Mouse (Mus musculus): ENCODE data around the gene Atg2a. TPM values are rescaled to one million over a fixed set of nuclear protein-coding genes. Genes with fewer than 3 reads are reported as not detected.

Atg2a gene
- polyA plus RNA-seq, 1 experiment from 2014 or later, result 11.7 TPM

GRCm38 (mm10) chr19:6242281-6242680, 813 bp downstream of the Atg2a start:
- Histone ChIP-seq H3K9ac (ENCODE audit: low read depth, low read length) (peak overlapping the region; percentile 95), H3K4me1 (ENCODE audit: control insufficient read depth, insufficient read depth, low read depth, low read length) (peaks cover 12% of the 10 kb centered on the region), H3K4me2 (ENCODE audit: low read length) (peak overlapping the region; percentile 65), H3K27ac (ENCODE audit: low read depth, low read length) (peak overlapping the region; percentile 73; the same call in 1 of the 2 replicates), H3K9me3 (ENCODE audit: control insufficient read depth, low read length) (no peaks in the 10 kb centered on the region), H3K36me3 (ENCODE audit: control insufficient read depth, insufficient read depth, low read length) (peaks cover 14% of the 10 kb centered on the region), H3K27me3 (replicated peaks; ENCODE audit: control insufficient read depth, insufficient read depth, low read length) (no peaks in the 10 kb centered on the region), H3K4me3 (ENCODE audit: low read length) (peak overlapping the region; percentile 94)
- WGBS, result 4% methylated on average over 4 of the region's 4 CpGs
- no peak for ATAC-seq

DNA sequence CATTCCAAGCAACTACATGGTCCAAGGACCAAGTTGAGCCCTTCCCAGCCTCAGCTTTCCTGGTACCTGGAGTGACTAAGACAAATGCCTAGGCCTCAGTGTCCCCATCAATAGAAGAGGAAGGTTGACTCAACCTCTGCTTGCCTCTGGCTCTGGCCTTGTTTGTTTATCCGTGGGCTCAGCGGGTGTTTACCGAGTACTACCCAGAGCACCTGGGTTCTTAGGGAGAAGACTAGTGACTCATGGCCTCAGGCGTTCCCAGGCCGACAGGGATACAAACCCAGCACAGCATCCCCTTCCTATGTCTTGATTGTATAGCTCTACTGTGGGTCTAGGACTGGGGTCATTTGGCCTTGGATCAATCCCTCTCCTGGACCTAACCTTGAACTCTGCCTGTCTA, 1.8 kb downstream of the Atg2a start:
- H3K4me1 ChIP-seq (ENCODE audit: control insufficient read depth, insufficient read depth, low read depth, low read length), result peaks cover 12% of the 10 kb centered on the region
- no peak overlapping the region for H3K4me2 ChIP-seq (ENCODE audit: low read length)
- peaks cover 23% of the 10 kb centered on the region for H3K36me3 ChIP-seq (ENCODE audit: control insufficient read depth, insufficient read depth, low read length)
- no peak for ATAC-seq
- H3K27me3 ChIP-seq (replicated peaks; ENCODE audit: control insufficient read depth, insufficient read depth, low read length), result no peaks in the 10 kb centered on the region
- no peak overlapping the region for H3K4me3 ChIP-seq (ENCODE audit: low read length)
- no peaks in the 10 kb centered on the region for H3K9me3 ChIP-seq (ENCODE audit: control insufficient read depth, low read length)
- 82% methylated on average over 5 of the region's 5 CpGs for WGBS
- H3K27ac ChIP-seq (ENCODE audit: low read depth, low read length), result no peak overlapping the region
- H3K9ac ChIP-seq (ENCODE audit: low read depth, low read length), result no peak overlapping the region

- Histone ChIP-seq H3K27me3 (replicated peaks; ENCODE audit: control insufficient read depth, insufficient read depth, low read length) (no peaks in the 10 kb centered on the region), H3K27ac (ENCODE audit: low read depth, low read length) (no peak overlapping the region), H3K36me3 (ENCODE audit: control insufficient read depth, insufficient read depth, low read length) (peaks cover 34% of the 10 kb centered on the region), H3K4me2 (ENCODE audit: low read length) (no peak overlapping the region), H3K4me1 (ENCODE audit: control insufficient read depth, insufficient read depth, low read depth, low read length) (peaks cover 12% of the 10 kb centered on the region), H3K4me3 (ENCODE audit: low read length) (no peak overlapping the region), H3K9ac (ENCODE audit: low read depth, low read length) (no peak overlapping the region), H3K9me3 (ENCODE audit: control insufficient read depth, low read length) (no peaks in the 10 kb centered on the region)
- no peak for ATAC-seq
- 49% methylated on average over 1 of the region's 1 CpGs for WGBS
These were observed 4.3 kb downstream of the Atg2a start for GRCm38 (mm10) chr19:6245806-6246205.

DNA sequence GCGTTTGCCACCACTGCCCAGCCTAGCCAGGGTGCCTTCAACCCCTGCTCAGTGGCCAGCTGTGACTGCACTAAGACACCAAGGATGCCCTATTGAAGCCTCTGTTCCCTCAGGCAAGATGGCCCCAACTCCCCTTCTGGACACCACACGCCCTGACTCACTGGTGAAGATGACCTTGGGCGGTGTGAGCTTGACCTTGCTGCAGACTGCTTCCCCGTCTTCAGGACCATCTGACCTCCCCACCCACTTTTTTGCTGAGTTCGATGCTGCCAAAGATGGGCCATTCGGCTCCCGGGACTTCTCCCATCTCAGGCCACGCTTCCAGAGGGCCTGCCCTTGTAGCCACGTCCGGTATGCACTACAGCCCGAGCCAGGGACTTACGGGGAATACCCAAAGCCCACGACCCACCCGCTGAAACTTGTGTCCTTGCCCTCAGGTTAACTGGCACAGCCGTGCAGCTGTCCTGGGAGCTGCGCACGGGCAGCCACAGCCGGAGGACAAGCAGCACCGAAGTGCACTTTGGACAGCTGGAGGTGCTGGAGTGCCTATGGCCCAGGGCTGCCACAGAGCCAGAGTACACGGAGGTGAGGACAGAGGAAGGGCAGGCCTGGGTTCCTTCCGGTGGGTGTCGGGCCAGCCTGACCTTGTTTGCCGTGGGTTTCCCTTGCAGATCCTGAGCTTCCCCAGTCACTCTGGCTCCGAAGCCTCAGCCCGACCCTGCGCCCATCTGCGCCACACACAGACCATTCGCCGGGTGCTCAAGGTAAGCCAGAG, 6.2 kb downstream of the Atg2a start:
- H3K9ac ChIP-seq (ENCODE audit: low read depth, low read length), result no peak overlapping the region
- H3K27ac ChIP-seq (ENCODE audit: low read depth, low read length), result no peak overlapping the region
- H3K4me3 ChIP-seq (ENCODE audit: low read length), result no peak overlapping the region
- no peak overlapping the region for H3K4me2 ChIP-seq (ENCODE audit: low read length)
- H3K27me3 ChIP-seq (replicated peaks; ENCODE audit: control insufficient read depth, insufficient read depth, low read length), result no peaks in the 10 kb centered on the region
- H3K9me3 ChIP-seq (ENCODE audit: control insufficient read depth, low read length), result no peaks in the 10 kb centered on the region
- peaks cover 46% of the 10 kb centered on the region for H3K36me3 ChIP-seq (ENCODE audit: control insufficient read depth, insufficient read depth, low read length)
- WGBS, result 94% methylated on average over 29 of the region's 29 CpGs
- ATAC-seq, result no peak
- peaks cover 5% of the 10 kb centered on the region for H3K4me1 ChIP-seq (ENCODE audit: control insufficient read depth, insufficient read depth, low read depth, low read length)

GRCm38 (mm10) chr19:6253021-6253420, 11.6 kb downstream of the Atg2a start:
- H3K4me1 ChIP-seq (ENCODE audit: control insufficient read depth, insufficient read depth, low read depth, low read length), result no peaks in the 10 kb centered on the region
- no peak overlapping the region for H3K4me3 ChIP-seq (ENCODE audit: low read length)
- H3K9ac ChIP-seq (ENCODE audit: low read depth, low read length), result no peak overlapping the region
- WGBS, result 93% methylated on average over 4 of the region's 4 CpGs
- no peaks in the 10 kb centered on the region for H3K9me3 ChIP-seq (ENCODE audit: control insufficient read depth, low read length)
- ATAC-seq, result no peak
- no peaks in the 10 kb centered on the region for H3K27me3 ChIP-seq (replicated peaks; ENCODE audit: control insufficient read depth, insufficient read depth, low read length)
- no peak overlapping the region for H3K4me2 ChIP-seq (ENCODE audit: low read length)
- peaks cover 53% of the 10 kb centered on the region for H3K36me3 ChIP-seq (ENCODE audit: control insufficient read depth, insufficient read depth, low read length)
- H3K27ac ChIP-seq (ENCODE audit: low read depth, low read length), result no peak overlapping the region

DNA sequence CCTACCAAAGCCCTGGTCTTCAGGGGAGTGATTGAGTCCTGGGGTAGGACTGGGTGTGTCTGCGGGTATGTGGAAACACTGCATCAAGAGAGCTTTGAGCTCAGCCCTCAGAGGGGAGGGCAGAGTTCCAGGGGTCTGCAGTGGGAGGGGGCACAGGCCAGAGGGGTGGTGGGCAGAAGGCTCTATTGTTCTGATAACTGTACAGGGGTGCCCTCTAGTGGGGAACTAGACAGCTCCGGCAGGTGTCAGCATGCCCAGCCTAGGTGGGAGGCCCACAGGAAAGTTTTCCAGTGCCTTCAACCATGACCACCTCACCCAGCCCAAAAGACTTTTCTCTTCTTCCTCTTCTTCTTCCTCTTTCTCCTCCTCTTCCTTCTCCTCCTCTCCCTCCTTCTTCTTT, 19.0 kb downstream of the Atg2a start:
- Histone ChIP-seq H3K27ac (ENCODE audit: low read depth, low read length) (no peak overlapping the region), H3K9me3 (ENCODE audit: control insufficient read depth, low read length) (no peaks in the 10 kb centered on the region), H3K27me3 (replicated peaks; ENCODE audit: control insufficient read depth, insufficient read depth, low read length) (no peaks in the 10 kb centered on the region), H3K4me1 (ENCODE audit: control insufficient read depth, insufficient read depth, low read depth, low read length) (no peaks in the 10 kb centered on the region), H3K9ac (ENCODE audit: low read depth, low read length) (no peak overlapping the region), H3K4me2 (ENCODE audit: low read length) (no peak overlapping the region), H3K36me3 (ENCODE audit: control insufficient read depth, insufficient read depth, low read length) (peaks cover 47% of the 10 kb centered on the region), H3K4me3 (ENCODE audit: low read length) (no peak overlapping the region)
- no peak for ATAC-seq
- 76% methylated on average over 2 of the region's 2 CpGs for WGBS

DNA sequence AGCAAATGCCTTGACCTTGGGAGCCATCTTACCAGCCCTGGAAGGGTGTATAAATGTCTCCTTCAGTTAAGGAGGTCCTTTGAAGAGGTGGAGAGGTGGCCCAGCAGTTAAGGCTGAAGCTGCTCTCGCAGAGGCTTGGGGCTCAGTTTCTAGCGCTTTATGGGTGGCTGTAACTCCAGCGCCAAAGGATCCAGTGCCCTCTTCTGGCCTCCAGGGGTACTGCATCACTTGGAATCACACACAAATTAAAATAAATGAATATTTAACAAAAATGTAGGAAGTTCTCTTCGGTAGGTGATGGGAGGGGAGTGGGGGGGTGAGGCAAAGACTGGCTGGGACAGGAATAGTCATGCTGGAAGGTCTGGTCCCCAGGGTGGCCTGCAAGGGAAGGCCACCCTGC, 19.5 kb downstream of the Atg2a start:
- H3K9ac ChIP-seq (ENCODE audit: low read depth, low read length), result no peak overlapping the region
- H3K27ac ChIP-seq (ENCODE audit: low read depth, low read length), result no peak overlapping the region
- H3K4me1 ChIP-seq (ENCODE audit: control insufficient read depth, insufficient read depth, low read depth, low read length), result no peaks in the 10 kb centered on the region
- H3K9me3 ChIP-seq (ENCODE audit: control insufficient read depth, low read length), result no peaks in the 10 kb centered on the region
- no peak overlapping the region for H3K4me3 ChIP-seq (ENCODE audit: low read length)
- H3K4me2 ChIP-seq (ENCODE audit: low read length), result no peak overlapping the region
- no peaks in the 10 kb centered on the region for H3K27me3 ChIP-seq (replicated peaks; ENCODE audit: control insufficient read depth, insufficient read depth, low read length)
- peaks cover 47% of the 10 kb centered on the region for H3K36me3 ChIP-seq (ENCODE audit: control insufficient read depth, insufficient read depth, low read length)
- WGBS, result 82% methylated on average over 4 of the region's 4 CpGs
- ATAC-seq, result no peak

DNA sequence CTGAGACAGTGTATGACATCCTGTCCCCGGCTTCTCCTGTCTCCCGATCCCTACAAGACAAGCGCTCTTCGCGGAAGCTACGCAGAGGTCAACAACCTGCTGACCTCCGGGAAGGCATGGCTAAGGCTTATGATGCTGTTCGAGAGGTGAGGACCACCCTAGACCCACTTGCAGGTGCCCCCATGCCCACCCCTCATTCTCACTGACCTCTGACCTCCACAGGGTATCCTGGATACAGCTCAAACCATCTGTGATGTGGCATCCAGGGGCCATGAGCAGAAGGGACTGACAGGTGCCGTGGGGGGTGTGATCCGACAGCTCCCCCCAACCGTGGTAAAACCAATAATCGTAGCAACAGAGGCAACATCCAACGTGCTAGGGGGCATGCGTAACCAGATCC, 19.9 kb downstream of the Atg2a start:
- Histone ChIP-seq H3K4me1 (ENCODE audit: control insufficient read depth, insufficient read depth, low read depth, low read length) (no peaks in the 10 kb centered on the region), H3K9me3 (ENCODE audit: control insufficient read depth, low read length) (no peaks in the 10 kb centered on the region), H3K36me3 (ENCODE audit: control insufficient read depth, insufficient read depth, low read length) (peaks cover 44% of the 10 kb centered on the region), H3K27me3 (replicated peaks; ENCODE audit: control insufficient read depth, insufficient read depth, low read length) (no peaks in the 10 kb centered on the region), H3K9ac (ENCODE audit: low read depth, low read length) (no peak overlapping the region), H3K27ac (ENCODE audit: low read depth, low read length) (no peak overlapping the region), H3K4me2 (ENCODE audit: low read length) (no peak overlapping the region), H3K4me3 (ENCODE audit: low read length) (no peak overlapping the region)
- no peak for ATAC-seq
- WGBS, result 94% methylated on average over 14 of the region's 14 CpGs

DNA sequence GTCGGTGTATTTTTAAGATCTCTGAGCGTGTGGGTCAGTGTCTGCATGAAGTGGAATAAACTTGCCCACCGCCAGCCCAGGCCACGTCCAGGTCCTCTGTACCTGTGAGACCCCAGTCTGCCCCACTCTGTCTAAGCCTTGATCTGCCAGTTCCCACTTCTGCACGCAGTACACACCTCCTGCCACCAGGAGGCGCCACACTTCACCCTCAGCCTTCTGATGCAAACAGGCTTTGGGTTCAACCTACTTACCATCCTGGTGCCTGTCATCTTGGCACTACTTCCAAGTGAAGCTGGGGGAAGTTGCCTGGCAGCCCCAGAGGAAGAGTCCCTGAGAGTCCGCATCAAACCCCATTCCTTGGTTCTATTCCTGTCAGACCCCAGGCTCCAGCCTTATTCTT, 20.8 kb downstream of the Atg2a start:
- Histone ChIP-seq H3K4me2 (ENCODE audit: low read length) (no peak overlapping the region), H3K9ac (ENCODE audit: low read depth, low read length) (no peak overlapping the region), H3K4me3 (ENCODE audit: low read length) (no peak overlapping the region), H3K27me3 (replicated peaks; ENCODE audit: control insufficient read depth, insufficient read depth, low read length) (no peaks in the 10 kb centered on the region), H3K27ac (ENCODE audit: low read depth, low read length) (no peak overlapping the region), H3K9me3 (ENCODE audit: control insufficient read depth, low read length) (no peaks in the 10 kb centered on the region), H3K36me3 (ENCODE audit: control insufficient read depth, insufficient read depth, low read length) (peaks cover 37% of the 10 kb centered on the region), H3K4me1 (ENCODE audit: control insufficient read depth, insufficient read depth, low read depth, low read length) (no peaks in the 10 kb centered on the region)
- WGBS, result 66% methylated on average over 7 of the region's 7 CpGs
- no peak for ATAC-seq

All from hindbrain, embryonic 16.5 days (tissue).